Mouse (Mus musculus): ENCODE measurements around the gene Chn2. TPM values are rescaled to one million over a fixed set of nuclear protein-coding genes. Genes with fewer than 3 reads are reported as not detected.

Chn2 gene
- total and polyA plus RNA-seq, 2 experiments from 2014 or later, result 33.3 to 49.4 TPM

GRCm38 (mm10) chr6:54211939-54212338 lies 172.6 kb downstream of the Chn2 start:
- Histone ChIP-seq H3K36me3 (ENCODE audit: insufficient read depth) (no peaks in the 10 kb centered on the region), H3K27me3 (ENCODE audit: insufficient read depth, low read length) (no peaks in the 10 kb centered on the region; the same call in 1 of the 2 replicates), H3K4me1 (ENCODE audit: insufficient read depth) (no peaks in the 10 kb centered on the region), H3K9me3 (ENCODE audit: low read length) (no peaks in the 10 kb centered on the region), H3K4me3 (ENCODE audit: low read depth, low read length) (no peak overlapping the region), H3K4me2 (ENCODE audit: low read depth) (no peak overlapping the region), H3K27ac (ENCODE audit: low read depth, low read length) (no peak overlapping the region), H3K9ac (no peak overlapping the region)
- no peak for TF ChIP-seq CTCF (IDR thresholded peaks at IDR 0.05; ENCODE audit: low read depth)
- ATAC-seq, result no peak
- WGBS, result 81% methylated on average over 7 of the region's 7 CpGs
- DNase-seq, result no peak

DNA sequence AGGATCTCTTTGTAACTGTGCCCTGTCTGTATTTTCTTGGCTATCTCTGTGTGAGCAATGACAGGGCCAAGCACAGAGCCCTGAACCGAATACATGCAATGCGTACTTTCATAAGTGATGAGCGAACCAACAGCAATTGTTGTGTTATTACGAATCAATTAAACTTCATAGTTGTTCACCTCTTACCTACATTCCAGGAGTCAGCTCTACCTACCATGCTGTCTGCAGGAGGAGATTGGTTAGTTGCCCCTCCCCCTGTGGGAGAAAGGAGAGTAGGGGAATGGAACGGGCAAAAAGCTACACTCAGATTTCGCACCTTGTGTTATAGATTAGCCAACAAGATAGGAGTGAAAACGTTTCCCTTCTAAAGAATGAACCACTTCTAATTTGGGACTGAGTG lies 174.4 kb downstream of the Chn2 start:
- Histone ChIP-seq H3K4me1 (ENCODE audit: insufficient read depth) (no peaks in the 10 kb centered on the region), H3K36me3 (ENCODE audit: insufficient read depth) (no peaks in the 10 kb centered on the region), H3K27me3 (ENCODE audit: insufficient read depth, low read length) (no peaks in the 10 kb centered on the region; the same call in 1 of the 2 replicates), H3K4me2 (ENCODE audit: low read depth) (no peak overlapping the region), H3K9ac (no peak overlapping the region), H3K27ac (ENCODE audit: low read depth, low read length) (no peak overlapping the region), H3K4me3 (ENCODE audit: low read depth, low read length) (no peak overlapping the region), H3K9me3 (ENCODE audit: low read length) (no peaks in the 10 kb centered on the region)
- no peak for TF ChIP-seq CTCF (IDR thresholded peaks at IDR 0.05; ENCODE audit: low read depth)
- ATAC-seq, result no peak
- DNase-seq, result no peak
- 88% methylated on average over 7 of the region's 7 CpGs for WGBS

GRCm38 (mm10) chr6:54215636-54216035 lies 176.3 kb downstream of the Chn2 start:
- Histone ChIP-seq H3K9me3 (ENCODE audit: low read length) (no peaks in the 10 kb centered on the region), H3K4me2 (ENCODE audit: low read depth) (no peak overlapping the region), H3K9ac (no peak overlapping the region), H3K27ac (ENCODE audit: low read depth, low read length) (no peak overlapping the region), H3K27me3 (ENCODE audit: insufficient read depth, low read length) (no peaks in the 10 kb centered on the region; the same call in 1 of the 2 replicates), H3K4me1 (ENCODE audit: insufficient read depth) (no peaks in the 10 kb centered on the region), H3K36me3 (ENCODE audit: insufficient read depth) (peaks cover 14% of the 10 kb centered on the region; the same call in 1 of the 2 replicates), H3K4me3 (ENCODE audit: low read depth, low read length) (no peak overlapping the region)
- DNase-seq (no peak), ATAC-seq (no peak)
- 75% methylated on average over 8 of the region's 8 CpGs for WGBS
- TF ChIP-seq CTCF (IDR thresholded peaks at IDR 0.05; ENCODE audit: low read depth), result no peak

DNA sequence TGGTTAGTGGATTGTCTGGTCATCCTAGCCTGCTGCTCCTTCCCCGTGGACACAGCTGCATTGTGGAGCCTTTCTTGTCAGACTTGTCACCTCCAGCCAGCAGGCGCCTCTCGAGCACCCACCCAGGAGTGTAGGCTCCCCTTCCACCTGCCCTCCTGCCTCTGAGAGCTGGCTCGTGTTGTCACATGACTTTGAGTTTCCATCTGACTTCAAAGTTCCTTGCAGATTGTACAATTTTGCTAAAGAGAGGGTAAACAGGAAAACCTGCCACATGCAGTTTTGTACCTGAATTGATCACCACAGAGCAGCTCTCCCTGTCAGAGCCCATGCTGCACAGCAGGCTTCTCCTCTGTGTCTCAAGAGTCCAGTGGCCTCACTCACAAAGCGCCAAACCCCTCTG lies 177.2 kb downstream of the Chn2 start:
- Histone ChIP-seq H3K4me3 (ENCODE audit: low read depth, low read length) (no peak overlapping the region), H3K4me1 (ENCODE audit: insufficient read depth) (no peaks in the 10 kb centered on the region), H3K27me3 (ENCODE audit: insufficient read depth, low read length) (no peaks in the 10 kb centered on the region; the same call in 1 of the 2 replicates), H3K4me2 (ENCODE audit: low read depth) (no peak overlapping the region), H3K9ac (no peak overlapping the region), H3K36me3 (ENCODE audit: insufficient read depth) (peaks cover 18% of the 10 kb centered on the region; the same call in 1 of the 2 replicates), H3K9me3 (ENCODE audit: low read length) (no peaks in the 10 kb centered on the region), H3K27ac (ENCODE audit: low read depth, low read length) (no peak overlapping the region)
- DNase-seq, result no peak
- no peak for TF ChIP-seq CTCF (IDR thresholded peaks at IDR 0.05; ENCODE audit: low read depth)
- 89% methylated on average over 5 of the region's 5 CpGs for WGBS
- ATAC-seq, result no peak

GRCm38 (mm10) chr6:54220124-54220523 lies 180.8 kb downstream of the Chn2 start:
- Histone ChIP-seq H3K4me2 (ENCODE audit: low read depth) (no peak overlapping the region), H3K36me3 (ENCODE audit: insufficient read depth) (peaks cover 18% of the 10 kb centered on the region; the same call in 1 of the 2 replicates), H3K9me3 (ENCODE audit: low read length) (no peaks in the 10 kb centered on the region), H3K4me3 (ENCODE audit: low read depth, low read length) (no peak overlapping the region), H3K27ac (ENCODE audit: low read depth, low read length) (no peak overlapping the region), H3K27me3 (ENCODE audit: insufficient read depth, low read length) (no peaks in the 10 kb centered on the region), H3K4me1 (ENCODE audit: insufficient read depth) (no peaks in the 10 kb centered on the region; the same call in 1 of the 2 replicates), H3K9ac (no peak overlapping the region)
- no peak for DNase-seq
- no peak for TF ChIP-seq CTCF (IDR thresholded peaks at IDR 0.05; ENCODE audit: low read depth)
- WGBS, result 92% methylated on average over 14 of the region's 14 CpGs
- no peak for ATAC-seq

DNA sequence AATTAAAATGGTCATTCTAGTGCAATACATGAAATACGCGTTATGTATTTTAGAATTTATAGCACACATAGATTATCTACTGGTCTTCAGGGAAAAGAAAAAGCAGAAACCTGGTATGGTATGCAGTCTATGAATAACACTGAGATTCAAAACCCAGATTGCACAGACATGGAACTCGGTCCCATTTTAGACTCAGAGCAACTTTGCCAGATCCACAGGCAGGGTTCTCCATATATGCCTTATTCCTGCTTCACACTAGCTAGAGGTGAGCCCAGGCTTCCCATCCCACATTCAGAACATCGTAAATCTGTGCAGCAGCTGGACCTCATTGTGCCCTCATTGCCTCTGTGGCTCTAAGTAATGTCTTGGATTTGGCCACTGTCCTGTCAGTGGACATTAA lies 184.2 kb downstream of the Chn2 start:
- Histone ChIP-seq H3K9me3 (ENCODE audit: low read length) (no peaks in the 10 kb centered on the region), H3K36me3 (ENCODE audit: insufficient read depth) (peaks cover 18% of the 10 kb centered on the region; the same call in 1 of the 2 replicates), H3K27ac (ENCODE audit: low read depth, low read length) (no peak overlapping the region), H3K4me1 (ENCODE audit: insufficient read depth) (peaks cover 1% of the 10 kb centered on the region; the same call in 1 of the 2 replicates), H3K27me3 (ENCODE audit: insufficient read depth, low read length) (no peaks in the 10 kb centered on the region), H3K9ac (no peak overlapping the region), H3K4me2 (ENCODE audit: low read depth) (no peak overlapping the region), H3K4me3 (ENCODE audit: low read depth, low read length) (no peak overlapping the region)
- ATAC-seq (no peak), DNase-seq (no peak)
- TF ChIP-seq CTCF (IDR thresholded peaks at IDR 0.05; ENCODE audit: low read depth), result no peak
- 88% methylated on average over 4 of the region's 4 CpGs for WGBS

- ATAC-seq (no peak), DNase-seq (no peak)
- WGBS, result 59% methylated on average over 11 of the region's 11 CpGs
- H3K4me1 ChIP-seq (ENCODE audit: insufficient read depth), result peaks cover 4% of the 10 kb centered on the region; the same call in 1 of the 2 replicates
- no peak overlapping the region for H3K9ac ChIP-seq
- no peak for TF ChIP-seq CTCF (IDR thresholded peaks at IDR 0.05; ENCODE audit: low read depth)
- H3K9me3 ChIP-seq (ENCODE audit: low read length), result no peaks in the 10 kb centered on the region
- H3K36me3 ChIP-seq (ENCODE audit: insufficient read depth), result peaks cover 16% of the 10 kb centered on the region; the same call in 1 of the 2 replicates
- H3K4me3 ChIP-seq (ENCODE audit: low read depth, low read length), result no peak overlapping the region
- no peak overlapping the region for H3K27ac ChIP-seq (ENCODE audit: low read depth, low read length)
- H3K4me2 ChIP-seq (ENCODE audit: low read depth), result no peak overlapping the region
- no peaks in the 10 kb centered on the region for H3K27me3 ChIP-seq (ENCODE audit: insufficient read depth, low read length)
Observed at GRCm38 (mm10) chr6:54224325-54224724, 185.0 kb downstream of the Chn2 start.

Measured in forebrain, postnatal 0 days (tissue).